Mouse (Mus musculus) forebrain, postnatal 0 days (tissue): ENCODE measurements around the gene Adora3. TPM values are rescaled to one million over a fixed set of nuclear protein-coding genes. Genes with fewer than 3 reads are reported as not detected.

ENCODE experiments used
- ATAC-seq: fragments of 200-750 bp; cut with Nextera tagmentation; 2 replicates; pipeline ENCODE4 v1.8.0; 2017; ENCODE audit warnings: mild to moderate bottlenecking, moderate library complexity
- DNase-seq: peaks from one replicate; pipeline ENCODE4 v3.0.0-alpha.2; 2015
- H3K27ac ChIP-seq: fragments of 300-500 bp; sonication (generic); 2 replicates; pipeline ENCODE4 v1.5.1; 2014; ENCODE audit warnings: low read depth, mild to moderate bottlenecking, antibody characterized with exemption, low read length, moderate library complexity, mixed read lengths
- H3K27me3 ChIP-seq: fragments of 300-500 bp; sonication (generic); 2 replicates; pipeline ENCODE4 v1.6.1; 2014; ENCODE audit warnings: mild to moderate bottlenecking, low read length, mixed read lengths; ENCODE audit not compliant: insufficient read depth
- H3K36me3 ChIP-seq: fragments of 300-500 bp; sonication (generic); 2 replicates; pipeline ENCODE4 v1.6.1; 2014; ENCODE audit warnings: mild to moderate bottlenecking, moderate library complexity; ENCODE audit not compliant: insufficient read depth
- H3K4me1 ChIP-seq: fragments of 300-500 bp; sonication (generic); 2 replicates; pipeline ENCODE4 v1.6.1; 2014; ENCODE audit warnings: antibody characterized with exemption; ENCODE audit not compliant: insufficient read depth
- H3K4me2 ChIP-seq: fragments of 300-500 bp; sonication (generic); 2 replicates; pipeline ENCODE4 v1.6.1; 2014; ENCODE audit warnings: low read depth, mild to moderate bottlenecking, moderate library complexity
- H3K4me3 ChIP-seq: fragments of 300-500 bp; sonication (generic); 2 replicates; pipeline ENCODE4 v1.5.1; 2014; ENCODE audit warnings: low read depth, low read length, mixed read lengths
- H3K9ac ChIP-seq: fragments of 300-500 bp; sonication (generic); 2 replicates; pipeline ENCODE4 v1.6.1; 2014; ENCODE audit warnings: mild to moderate bottlenecking
- H3K9me3 ChIP-seq: fragments of 300-500 bp; sonication (generic); 2 replicates; pipeline ENCODE4 v1.6.1; 2016; ENCODE audit warnings: low read length
- CTCF ChIP-seq: sonication (generic); IDR thresholded peaks from 2 replicates; pipeline ENCODE4 v1.5.1; 2016; ENCODE audit warnings: antibody characterized with exemption, control low read depth, low read depth
- WGBS: fragments of 180-500 bp; shearing (Covaris S2); extraction: QIAGEN DNeasy Blood & Tissue Kit; methylation state at CpG from one replicate; pipeline ENCODE4 v1.1.7; 2014; 5-methylcytosine and 5-hydroxymethylcytosine counted together
- polyA plus RNA-seq: library from polyadenylated mRNA; unstranded; fragments of >200 nt; fragmentation: Nextera tagmentation; extraction: Ambion mirVana; gene quantifications from 2 replicates; pipeline ENCODE4 v1.2.1, GENCODE M21; 2015
- total RNA-seq: library from RNA; depleted of rRNA; stranded (reverse); fragments of >200 nt; gene quantifications from 2 replicates; pipeline ENCODE4 v1.2.3, GENCODE M21; 2014

The Adora3 gene
- total and polyA plus RNA-seq, 2 experiments from 2014 or later = 0.14 to 0.35 TPM

- Histone ChIP-seq H3K4me1 (peaks cover 4% of the 10 kb centered on the region; the same call in 1 of the 2 replicates), H3K27me3 (no peaks in the 10 kb centered on the region), H3K4me3 (no peak overlapping the region), H3K4me2 (no peak overlapping the region), H3K27ac (no peak overlapping the region), H3K9me3 (no peaks in the 10 kb centered on the region), H3K36me3 (no peaks in the 10 kb centered on the region), H3K9ac (no peak overlapping the region)
- 89% methylated on average over 6 of the region's 6 CpGs for WGBS
- DNase-seq (no peak), ATAC-seq (no peak)
- no peak for TF ChIP-seq CTCF
Observed at GRCm38 (mm10) chr3:105873451-105874445, 3.1 kb downstream of the Adora3 start.

- ATAC-seq (no peak), DNase-seq (no peak)
- no peaks in the 10 kb centered on the region for H3K9me3 ChIP-seq
- H3K4me3 ChIP-seq = no peak overlapping the region
- no peak overlapping the region for H3K9ac ChIP-seq
- H3K4me2 ChIP-seq = no peak overlapping the region
- whole genome bisulfite sequencing = 83% methylated on average over 5 of the region's 5 CpGs
- no peaks in the 10 kb centered on the region for H3K27me3 ChIP-seq
- peaks cover 4% of the 10 kb centered on the region; the same call in 1 of the 2 replicates for H3K4me1 ChIP-seq
- H3K36me3 ChIP-seq = no peaks in the 10 kb centered on the region
- TF ChIP-seq CTCF = no peak
- H3K27ac ChIP-seq = no peak overlapping the region
Observed at GRCm38 (mm10) chr3:105876022-105876421, 5.4 kb downstream of the Adora3 start.

DNA sequence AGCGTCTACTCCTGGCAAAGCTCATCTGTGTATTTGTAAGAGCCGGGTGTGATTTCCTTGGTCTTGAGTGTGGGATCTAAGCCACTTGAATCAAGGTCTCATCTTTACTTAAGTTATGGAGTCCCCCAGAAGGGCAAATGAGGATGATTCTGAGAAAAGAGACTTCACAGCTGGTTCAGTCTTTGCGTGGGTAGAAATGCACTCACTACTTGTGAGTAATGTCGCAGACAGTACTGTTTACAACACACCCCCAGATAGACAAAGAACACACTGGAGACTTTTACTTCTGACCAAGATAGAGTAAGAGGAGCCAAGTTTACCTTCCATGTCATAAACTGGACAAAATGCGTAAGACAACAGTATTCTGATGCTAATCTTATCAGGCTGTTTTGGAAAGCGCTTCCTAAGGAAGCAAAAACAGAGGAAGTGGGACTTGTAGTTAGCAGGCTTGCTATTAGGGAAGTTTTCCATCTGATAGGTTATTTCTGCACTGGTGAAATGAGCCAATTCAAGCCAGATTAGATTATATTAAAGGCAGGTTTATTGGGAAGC is 6.7 kb downstream of the Adora3 start:
- Histone ChIP-seq H3K4me2 (no peak overlapping the region), H3K9ac (no peak overlapping the region), H3K27ac (no peak overlapping the region), H3K36me3 (no peaks in the 10 kb centered on the region), H3K9me3 (no peaks in the 10 kb centered on the region), H3K4me3 (no peak overlapping the region), H3K27me3 (no peaks in the 10 kb centered on the region), H3K4me1 (peaks cover 2% of the 10 kb centered on the region; the same call in 1 of the 2 replicates)
- WGBS = 90% methylated on average over 6 of the region's 6 CpGs
- TF ChIP-seq CTCF = no peak
- no peak for DNase-seq
- ATAC-seq = no peak

GRCm38 (mm10) chr3:105877919-105878318 is 7.3 kb downstream of the Adora3 start:
- H3K27me3 ChIP-seq = no peaks in the 10 kb centered on the region
- no peak for TF ChIP-seq CTCF
- DNase-seq (no peak), ATAC-seq (no peak)
- no peak overlapping the region for H3K9ac ChIP-seq
- no peak overlapping the region for H3K4me2 ChIP-seq
- H3K4me1 ChIP-seq = no peaks in the 10 kb centered on the region
- H3K4me3 ChIP-seq = no peak overlapping the region
- H3K27ac ChIP-seq = no peak overlapping the region
- 84% methylated on average over 2 of the region's 2 CpGs for WGBS
- no peaks in the 10 kb centered on the region for H3K36me3 ChIP-seq
- H3K9me3 ChIP-seq = no peaks in the 10 kb centered on the region

- WGBS = 90% methylated on average over 8 of the region's 8 CpGs
- Histone ChIP-seq H3K9ac (no peak overlapping the region), H3K9me3 (no peaks in the 10 kb centered on the region), H3K4me2 (no peak overlapping the region), H3K27ac (no peak overlapping the region), H3K36me3 (no peaks in the 10 kb centered on the region), H3K4me3 (no peak overlapping the region), H3K4me1 (no peaks in the 10 kb centered on the region), H3K27me3 (no peaks in the 10 kb centered on the region)
- no peak for TF ChIP-seq CTCF
- DNase-seq = no peak
- ATAC-seq = no peak
Observed at GRCm38 (mm10) chr3:105878751-105879150, 8.1 kb downstream of the Adora3 start.

GRCm38 (mm10) chr3:105880419-105880818 is 9.8 kb downstream of the Adora3 start:
- Histone ChIP-seq H3K36me3 (no peaks in the 10 kb centered on the region), H3K9ac (no peak overlapping the region), H3K27ac (no peak overlapping the region), H3K9me3 (no peaks in the 10 kb centered on the region), H3K4me2 (no peak overlapping the region), H3K4me3 (no peak overlapping the region), H3K27me3 (no peaks in the 10 kb centered on the region), H3K4me1 (no peaks in the 10 kb centered on the region)
- WGBS = 66% methylated on average over 3 of the region's 3 CpGs
- TF ChIP-seq CTCF = no peak
- no peak for DNase-seq
- no peak for ATAC-seq

DNA sequence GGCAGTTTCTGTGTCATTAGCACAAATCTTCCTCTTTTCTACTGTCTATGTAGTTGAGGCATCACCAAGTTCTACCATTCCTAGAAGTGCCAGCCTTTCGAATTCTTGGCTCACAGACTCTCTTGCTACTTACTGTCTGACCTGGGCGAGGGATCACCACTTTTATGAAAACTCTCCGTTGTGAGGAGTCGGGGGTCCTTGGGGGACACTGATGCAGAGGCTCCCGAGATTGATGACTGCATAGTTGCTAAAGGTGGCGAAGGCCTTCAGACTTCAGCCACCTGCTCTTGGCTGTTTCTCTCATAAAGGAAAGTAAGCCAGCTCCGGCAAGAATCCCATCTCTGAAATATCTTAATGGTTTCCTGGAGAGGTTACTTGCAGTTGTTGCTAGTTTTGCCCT is 11.4 kb downstream of the Adora3 start:
- Histone ChIP-seq H3K4me2 (no peak overlapping the region), H3K4me1 (no peaks in the 10 kb centered on the region), H3K27me3 (no peaks in the 10 kb centered on the region), H3K4me3 (no peak overlapping the region), H3K27ac (no peak overlapping the region), H3K36me3 (no peaks in the 10 kb centered on the region), H3K9ac (no peak overlapping the region), H3K9me3 (no peaks in the 10 kb centered on the region)
- DNase-seq = no peak
- no peak for ATAC-seq
- TF ChIP-seq CTCF = no peak
- 89% methylated on average over 7 of the region's 7 CpGs for whole genome bisulfite sequencing
